ENCODE assay signal across 16 mouse cellular contexts in the genomic region with DNA sequence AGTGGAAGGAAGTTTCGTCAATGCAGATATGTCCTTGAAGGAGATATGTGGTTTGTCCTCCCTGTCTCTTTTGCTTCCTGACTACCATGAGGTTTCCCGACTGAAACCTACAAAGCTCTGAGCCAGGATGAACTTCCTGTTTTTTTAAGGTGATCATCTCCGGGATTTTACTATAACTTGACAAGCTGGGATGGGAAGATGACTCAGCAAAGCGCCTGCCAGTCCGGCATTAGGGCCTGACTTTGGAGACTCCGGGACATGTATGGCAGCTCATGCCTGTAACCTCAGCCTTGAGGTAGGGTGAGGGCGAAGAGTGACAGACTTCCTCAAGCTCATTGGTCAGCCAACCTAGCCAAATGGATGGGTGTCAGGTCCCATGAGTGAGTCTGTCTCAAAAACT.
"Had no signal": no experiment of that assay in that cellular context is flagged by ENCODE, and none has a peak within 500 bp of the region (broad histone marks: within the 10 kb centered on the region; RNA-seq: fewer than 3 reads in every experiment).

No protein-coding gene starts in this region.

- H3K4me1 ChIP-seq: liver, embryonic 15.5 days; midbrain, embryonic 13.5 days; neural tube, embryonic 15.5 days had no signal

- H3K27ac ChIP-seq: left cerebral cortex, adult 2 months; limb, embryonic 10.5 days; liver, embryonic 15.5 days; midbrain, embryonic 13.5 days; neural tube, embryonic 15.5 days had no signal

- ATAC-seq: lung, postnatal 0 days; midbrain, embryonic 13.5 days had no signal

- DNase-seq: kidney, adult 8-10 months; kidney, postnatal 25 days; lung, adult 2 months; lung, postnatal 36 days; right cerebral cortex, adult 18-20 months; right cerebral cortex, postnatal 4 days; spleen, adult 18-20 months; thymus, adult 18-20 months; thymus, postnatal 36 days had no signal

- H3K27me3 ChIP-seq: liver, embryonic 15.5 days; midbrain, embryonic 13.5 days; neural tube, embryonic 15.5 days had no signal

- H3K36me3 ChIP-seq: limb, embryonic 10.5 days; liver, embryonic 15.5 days; midbrain, embryonic 13.5 days; neural tube, embryonic 15.5 days had no signal

- H3K9me3 ChIP-seq: limb, embryonic 10.5 days; liver, embryonic 15.5 days; midbrain, embryonic 13.5 days; neural tube, embryonic 15.5 days had no signal

- H3K4me2 ChIP-seq: liver, embryonic 11.5 days; liver, embryonic 15.5 days; midbrain, embryonic 13.5 days; neural tube, embryonic 15.5 days had no signal

- H3K9ac ChIP-seq: liver, embryonic 15.5 days; midbrain, embryonic 13.5 days; neural tube, embryonic 15.5 days had no signal

- H3K4me3 ChIP-seq: left cerebral cortex, adult 2 months; limb, embryonic 10.5 days; liver, embryonic 15.5 days; midbrain, embryonic 13.5 days; neural tube, embryonic 15.5 days had no signal
